Mouse (Mus musculus): Measurements from ENCODE around the gene Calm5.
"Not testable (repeated sequence)": the region's sequence is repeated elsewhere in the genome, so short reads cannot be mapped to it uniquely, and the experiment has no call there.

The Calm5 gene

GRCm38 (mm10) chr13:3865648-3866354 lies 11.8 kb downstream of the Calm5 start:
- DNase-seq (ENCODE audit: low spot score in 2 of 2) = no peak

GRCm38 (mm10) chr13:3866355-3867052 lies 12.5 kb downstream of the Calm5 start:
- no peak for DNase-seq (ENCODE audit: low spot score in 2 of 2)

GRCm38 (mm10) chr13:3867158-3867557 lies 13.2 kb downstream of the Calm5 start:
- no peak for DNase-seq (ENCODE audit: low spot score in 2 of 2)

- DNase-seq (ENCODE audit: low spot score in 2 of 2) = no peak
Observed at GRCm38 (mm10) chr13:3869901-3870300, 15.9 kb downstream of the Calm5 start.

- no peak for DNase-seq (ENCODE audit: low spot score in 2 of 2)
Observed at GRCm38 (mm10) chr13:3872832-3873231, 18.9 kb downstream of the Calm5 start.

GRCm38 (mm10) chr13:3876448-3876847 lies 22.5 kb downstream of the Calm5 start:
- no peak for DNase-seq (ENCODE audit: low spot score in 2 of 2)

- no peak for DNase-seq (ENCODE audit: low spot score in 2 of 2)
Observed at GRCm38 (mm10) chr13:3877185-3877584, 23.2 kb downstream of the Calm5 start.

- no peak for DNase-seq (ENCODE audit: low spot score in 2 of 2)
Observed at GRCm38 (mm10) chr13:3877679-3878220, 23.8 kb downstream of the Calm5 start.

GRCm38 (mm10) chr13:3886663-3887062 lies 32.7 kb downstream of the Calm5 start:
- no peak for DNase-seq (ENCODE audit: low spot score in 2 of 2)

GRCm38 (mm10) chr13:3889111-3889510 lies 35.1 kb downstream of the Calm5 start:
- DNase-seq (ENCODE audit: low spot score in 2 of 2) = no peak

GRCm38 (mm10) chr13:3890061-3890460 lies 36.1 kb downstream of the Calm5 start:
- no peak for DNase-seq (ENCODE audit: low spot score in 2 of 2)

- peak in 1 of 2 experiments; percentile 26 for DNase-seq (ENCODE audit: low spot score in 2 of 2)
Observed at GRCm38 (mm10) chr13:3891479-3892087, 37.6 kb downstream of the Calm5 start.

- DNase-seq (ENCODE audit: low spot score in 2 of 2) = no peak
Observed at GRCm38 (mm10) chr13:3892601-3893000, 38.6 kb downstream of the Calm5 start.

GRCm38 (mm10) chr13:3893126-3893734 lies 39.3 kb downstream of the Calm5 start:
- peak; percentile 67 to 86 for DNase-seq (ENCODE audit: low spot score in 2 of 2)

GRCm38 (mm10) chr13:3894549-3894948 lies 40.6 kb downstream of the Calm5 start:
- DNase-seq (ENCODE audit: low spot score in 2 of 2) = no peak

GRCm38 (mm10) chr13:3895397-3895980 lies 41.5 kb downstream of the Calm5 start:
- DNase-seq (ENCODE audit: low spot score in 2 of 2) = no peak

- DNase-seq (ENCODE audit: low spot score in 2 of 2) = no peak
Observed at GRCm38 (mm10) chr13:3896032-3896431, 42.1 kb downstream of the Calm5 start.

- peak in 1 of 2 experiments; percentile 85 for DNase-seq (ENCODE audit: low spot score in 2 of 2)
Observed at GRCm38 (mm10) chr13:3896913-3897312, 42.9 kb downstream of the Calm5 start.

- DNase-seq (ENCODE audit: low spot score in 2 of 2) = not testable (repeated sequence)
Observed at GRCm38 (mm10) chr13:3898202-3898601, 44.2 kb downstream of the Calm5 start.

- DNase-seq (ENCODE audit: low spot score in 2 of 2) = no peak
Observed at GRCm38 (mm10) chr13:3899301-3899700, 45.3 kb downstream of the Calm5 start.

Data from left cerebral cortex, adult 9 months (tissue).